Mouse (Mus musculus): Measurements from ENCODE around the gene P2ry2. TPM values are rescaled to one million over a fixed set of nuclear protein-coding genes. Genes with fewer than 3 reads are reported as not detected.
A peak's percentile ranks its signal among the peaks of the same experiment; 100 is the strongest.

P2ry2 gene
- polyA plus RNA-seq, 1 experiment: 0.82 TPM

DNA sequence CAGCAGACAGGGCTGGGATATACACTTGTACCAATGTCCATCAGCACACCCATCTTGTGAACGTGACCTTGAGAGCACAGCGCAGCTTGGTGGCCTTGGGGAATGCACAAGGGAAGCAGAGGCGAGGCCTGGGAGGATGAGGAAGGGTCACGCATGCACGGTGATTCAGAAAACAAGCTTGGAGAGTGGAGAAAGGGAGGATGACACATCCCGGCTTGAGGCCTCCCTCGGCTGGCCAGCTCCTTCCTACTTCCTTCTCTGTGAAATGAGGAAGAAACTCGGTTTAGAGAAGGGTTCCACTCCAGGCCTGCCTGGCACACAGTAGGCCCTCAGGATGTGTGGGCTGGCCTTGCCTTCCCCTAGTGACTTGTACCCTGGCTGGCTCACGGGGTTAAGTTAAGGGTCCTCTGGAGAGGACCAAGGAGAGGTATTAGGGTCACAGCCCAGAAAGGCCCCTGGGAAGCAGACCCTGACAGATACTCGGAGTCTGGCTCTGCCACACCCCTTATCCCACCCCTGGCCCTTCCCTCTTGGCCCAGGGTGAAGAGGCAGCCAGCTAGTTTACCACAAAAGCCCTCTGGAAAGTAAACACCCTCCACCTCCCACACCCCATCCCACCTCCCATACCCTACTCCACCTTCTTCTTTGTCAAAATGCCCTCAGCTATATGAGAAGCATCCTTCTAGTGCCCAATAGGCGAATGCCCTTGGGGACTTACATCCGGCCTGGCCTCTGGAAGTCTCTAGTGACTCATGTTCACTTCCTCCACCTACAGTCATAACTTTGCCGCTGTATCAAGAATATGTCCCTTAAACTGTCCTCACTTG is 38.3 kb upstream of the P2ry2 start:
- no peak for TF ChIP-seq POLR2A (IDR thresholded peaks at IDR 0.05; ENCODE audit: borderline replicate concordance, control insufficient read depth, low read depth, low read length)
- TF ChIP-seq CTCF (IDR thresholded peaks at IDR 0.05; ENCODE audit: control insufficient read depth, insufficient read depth, low read length): no peak
- WGBS: 36% methylated on average over 13 of the region's 13 CpGs
- no peak overlapping the region for H3K4me3 ChIP-seq (replicated peaks; ENCODE audit: control insufficient read depth, low read depth, low read length)
- peak overlapping the region; percentile 33 for H3K27ac ChIP-seq (ENCODE audit: control insufficient read depth, insufficient read depth, low read depth, low read length, poor library complexity)
- peaks cover 2% of the 10 kb centered on the region; the same call in 1 of the 2 replicates for H3K4me1 ChIP-seq (ENCODE audit: control insufficient read depth, insufficient read depth, low read length)

DNA sequence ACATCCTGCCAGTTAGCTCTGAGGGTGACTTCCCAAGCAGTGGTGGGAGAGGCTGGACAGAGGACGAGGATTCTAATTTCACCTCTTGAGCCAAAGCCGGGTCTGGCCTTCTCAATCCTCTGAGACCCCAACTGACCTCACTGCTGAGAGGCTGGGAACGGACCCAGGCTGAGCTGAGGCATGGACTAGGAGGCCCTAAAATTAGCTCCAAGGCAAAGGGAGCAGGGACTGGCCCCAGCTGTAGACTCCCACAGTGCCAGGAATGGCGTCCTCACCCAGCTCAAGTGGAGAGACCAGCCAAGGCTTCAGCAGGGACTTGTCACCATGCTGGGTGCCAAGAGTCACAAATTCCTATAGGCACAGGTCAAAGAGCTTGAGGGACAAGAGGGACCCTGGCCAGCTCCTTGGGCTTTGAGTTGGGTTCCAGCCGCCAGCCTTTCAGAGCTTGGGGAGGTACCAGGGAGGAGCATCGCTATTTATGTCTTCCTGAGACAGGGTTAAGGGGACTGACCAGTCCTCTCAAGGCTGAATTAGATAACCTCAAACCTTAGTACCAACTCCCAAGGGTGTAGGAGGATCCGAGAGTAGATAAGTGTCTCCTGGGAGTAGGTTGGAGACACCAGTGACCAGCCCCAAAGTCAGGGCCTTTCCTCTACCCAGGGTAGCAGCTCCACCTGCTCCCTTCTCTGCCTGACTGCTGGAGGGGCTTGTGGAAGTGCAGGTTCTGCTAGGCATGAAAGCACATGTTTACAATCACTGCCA is 36.8 kb upstream of the P2ry2 start:
- H3K27ac ChIP-seq (ENCODE audit: control insufficient read depth, insufficient read depth, low read depth, low read length, poor library complexity): peak overlapping the region; percentile 22; the same call in 1 of the 2 replicates
- TF ChIP-seq CTCF (IDR thresholded peaks at IDR 0.05; ENCODE audit: control insufficient read depth, insufficient read depth, low read length) (no peak), POLR2A (IDR thresholded peaks at IDR 0.05; ENCODE audit: borderline replicate concordance, control insufficient read depth, low read depth, low read length) (no peak)
- H3K4me1 ChIP-seq (ENCODE audit: control insufficient read depth, insufficient read depth, low read length): peaks cover 2% of the 10 kb centered on the region; the same call in 1 of the 2 replicates
- WGBS: 84% methylated on average over 7 of the region's 7 CpGs
- H3K4me3 ChIP-seq (replicated peaks; ENCODE audit: control insufficient read depth, low read depth, low read length): no peak overlapping the region

DNA sequence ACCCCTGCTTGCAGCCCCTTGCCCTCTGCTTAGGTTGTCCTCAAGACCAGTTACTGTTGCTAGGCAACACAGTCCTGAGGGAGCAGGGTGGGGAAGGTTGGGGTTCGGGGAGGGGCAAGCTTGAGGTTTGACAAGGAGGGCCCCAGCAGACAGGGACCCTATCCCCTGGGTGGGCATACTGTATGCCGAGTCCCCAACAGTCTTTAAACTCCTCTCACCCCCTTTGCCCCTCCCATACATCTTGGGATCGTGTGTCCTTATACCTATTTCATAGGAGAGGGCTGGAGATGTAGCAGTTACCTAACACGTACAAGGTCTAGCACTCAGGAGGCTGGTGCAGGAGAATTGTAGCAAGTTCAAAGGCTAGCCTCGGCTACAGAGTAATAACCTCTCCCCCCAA is 35.6 kb upstream of the P2ry2 start:
- Histone ChIP-seq H3K4me1 (ENCODE audit: control insufficient read depth, insufficient read depth, low read length) (peaks cover 2% of the 10 kb centered on the region; the same call in 1 of the 2 replicates), H3K27ac (ENCODE audit: control insufficient read depth, insufficient read depth, low read depth, low read length, poor library complexity) (no peak overlapping the region), H3K4me3 (replicated peaks; ENCODE audit: control insufficient read depth, low read depth, low read length) (no peak overlapping the region)
- TF ChIP-seq POLR2A (IDR thresholded peaks at IDR 0.05; ENCODE audit: borderline replicate concordance, control insufficient read depth, low read depth, low read length): no peak
- no peak for TF ChIP-seq CTCF (IDR thresholded peaks at IDR 0.05; ENCODE audit: control insufficient read depth, insufficient read depth, low read length)
- WGBS: 79% methylated on average over 5 of the region's 5 CpGs

DNA sequence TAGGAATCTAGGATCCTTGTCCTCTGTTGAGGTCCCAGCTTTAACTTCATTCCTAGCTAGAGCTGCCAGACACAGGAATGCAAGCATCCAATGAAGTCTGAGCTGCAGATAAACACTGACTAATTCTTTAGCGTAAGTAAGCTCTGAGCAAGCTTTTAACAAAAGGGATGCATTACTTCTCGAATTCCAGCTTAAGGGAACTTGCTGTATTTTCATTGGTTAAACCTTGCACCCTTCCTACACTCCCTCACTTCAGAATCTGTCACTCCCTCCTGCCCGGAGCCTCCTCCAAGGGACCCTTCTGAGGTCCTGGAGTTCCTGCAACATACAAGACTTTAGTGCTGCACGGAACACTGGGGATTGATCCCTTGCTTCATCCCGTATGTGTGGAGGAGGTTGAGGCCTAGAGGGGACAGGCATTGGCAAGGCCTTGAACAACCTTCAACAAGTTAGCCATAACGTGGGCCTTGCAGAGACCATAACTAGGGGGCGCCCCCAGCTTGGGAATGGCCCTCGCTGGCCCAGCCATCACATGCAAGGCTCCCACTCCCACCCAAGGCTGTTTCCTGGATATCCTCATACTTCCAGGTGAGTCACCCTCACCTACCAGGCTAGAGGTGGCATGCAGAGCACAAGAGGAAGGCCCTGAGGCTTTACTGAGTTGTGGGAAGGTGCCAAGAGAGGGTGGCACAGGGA is 31.3 kb upstream of the P2ry2 start:
- no peak overlapping the region for H3K4me3 ChIP-seq (replicated peaks; ENCODE audit: control insufficient read depth, low read depth, low read length)
- peaks cover 13% of the 10 kb centered on the region for H3K4me1 ChIP-seq (ENCODE audit: control insufficient read depth, insufficient read depth, low read length)
- TF ChIP-seq CTCF (IDR thresholded peaks at IDR 0.05; ENCODE audit: control insufficient read depth, insufficient read depth, low read length): peak; percentile 22; the same call in 1 of the 2 replicates
- no peak for TF ChIP-seq POLR2A (IDR thresholded peaks at IDR 0.05; ENCODE audit: borderline replicate concordance, control insufficient read depth, low read depth, low read length)
- no peak overlapping the region for H3K27ac ChIP-seq (ENCODE audit: control insufficient read depth, insufficient read depth, low read depth, low read length, poor library complexity)
- WGBS: 76% methylated on average over 8 of the region's 8 CpGs

DNA sequence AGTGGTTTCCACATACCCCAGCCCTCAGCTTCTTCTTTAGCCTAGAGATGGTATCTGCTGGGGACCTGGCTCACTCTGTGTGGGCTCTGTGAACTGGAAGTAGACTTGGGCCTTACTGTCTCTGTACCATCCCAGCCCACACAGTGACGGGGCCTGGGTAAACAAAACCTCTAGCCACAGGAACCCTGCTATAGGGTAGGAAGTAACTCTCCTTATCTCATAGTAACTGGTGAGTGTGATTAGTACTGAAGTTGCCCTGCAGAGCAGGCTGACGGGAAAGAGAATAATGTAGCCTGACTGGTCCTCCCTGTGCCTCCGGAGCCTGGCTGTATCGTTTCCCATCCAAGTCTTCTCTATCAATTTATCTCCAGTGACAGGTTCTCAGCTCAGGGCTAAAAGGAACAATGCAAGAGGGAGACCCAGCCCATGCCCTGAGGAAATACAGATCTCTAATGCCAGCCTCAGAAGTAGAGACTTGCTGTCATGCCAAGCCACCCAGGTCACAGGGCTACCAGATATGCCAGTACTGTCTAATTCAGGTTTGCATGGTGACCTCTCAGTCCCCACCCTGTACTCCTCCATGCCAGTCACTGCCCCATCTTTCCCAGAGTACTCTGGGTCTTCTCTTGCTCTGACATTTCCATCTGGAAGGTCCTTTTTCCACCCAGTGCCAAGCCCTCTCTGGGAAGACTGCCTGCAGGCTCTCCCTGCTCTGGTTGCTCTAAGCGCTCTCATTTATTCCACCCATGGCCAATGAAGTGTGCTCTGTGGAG is 29.5 kb upstream of the P2ry2 start:
- H3K27ac ChIP-seq (ENCODE audit: control insufficient read depth, insufficient read depth, low read depth, low read length, poor library complexity): peak overlapping the region; percentile 47
- no peak overlapping the region for H3K4me3 ChIP-seq (replicated peaks; ENCODE audit: control insufficient read depth, low read depth, low read length)
- 29% methylated on average over 5 of the region's 5 CpGs for WGBS
- TF ChIP-seq POLR2A (IDR thresholded peaks at IDR 0.05; ENCODE audit: borderline replicate concordance, control insufficient read depth, low read depth, low read length): no peak
- TF ChIP-seq CTCF (IDR thresholded peaks at IDR 0.05; ENCODE audit: control insufficient read depth, insufficient read depth, low read length): no peak
- H3K4me1 ChIP-seq (ENCODE audit: control insufficient read depth, insufficient read depth, low read length): peaks cover 13% of the 10 kb centered on the region

DNA sequence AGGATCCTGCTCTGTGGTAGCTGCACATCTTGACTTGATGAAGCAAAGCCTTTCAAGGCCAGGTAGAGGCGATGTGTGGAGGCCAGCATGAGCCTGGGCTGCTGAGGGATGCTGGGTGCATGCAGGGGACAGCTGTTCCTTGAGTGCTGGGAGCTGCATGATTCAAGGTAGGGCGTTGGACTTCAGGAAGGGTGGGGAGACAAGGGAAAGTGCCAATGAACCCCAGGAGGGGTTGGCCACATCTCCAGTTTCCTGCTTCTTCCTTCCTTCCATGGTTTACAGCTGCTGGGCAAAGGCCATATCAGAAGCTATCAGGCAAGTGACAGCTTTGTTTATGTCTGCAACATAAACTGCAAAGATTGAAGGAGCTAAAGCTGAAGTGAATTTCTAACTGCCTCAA is 28.9 kb upstream of the P2ry2 start:
- no peak for TF ChIP-seq POLR2A (IDR thresholded peaks at IDR 0.05; ENCODE audit: borderline replicate concordance, control insufficient read depth, low read depth, low read length)
- no peak for TF ChIP-seq CTCF (IDR thresholded peaks at IDR 0.05; ENCODE audit: control insufficient read depth, insufficient read depth, low read length)
- Histone ChIP-seq H3K4me3 (replicated peaks; ENCODE audit: control insufficient read depth, low read depth, low read length) (no peak overlapping the region), H3K4me1 (ENCODE audit: control insufficient read depth, insufficient read depth, low read length) (peaks cover 13% of the 10 kb centered on the region), H3K27ac (ENCODE audit: control insufficient read depth, insufficient read depth, low read depth, low read length, poor library complexity) (peak overlapping the region; percentile 64)
- 31% methylated on average over 2 of the region's 2 CpGs for WGBS

DNA sequence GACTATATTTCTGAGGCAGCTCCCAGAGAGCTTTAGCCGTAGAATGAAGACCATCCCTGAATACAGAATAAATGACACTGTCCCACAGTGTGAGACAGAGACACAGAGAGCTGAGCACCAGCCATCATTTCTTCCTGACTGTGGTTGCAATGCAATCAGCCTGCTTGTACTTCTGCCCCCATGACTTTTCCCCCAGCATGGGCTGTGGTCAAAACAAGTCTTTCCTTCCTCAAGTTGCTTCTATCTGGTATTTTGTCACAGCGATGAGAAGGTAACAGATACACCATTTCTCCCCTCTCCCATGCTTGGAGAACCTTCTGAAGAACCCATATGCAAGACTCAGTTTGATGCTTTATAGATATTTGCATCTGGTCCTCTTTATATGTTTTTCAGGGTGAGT is 20.7 kb upstream of the P2ry2 start:
- H3K4me1 ChIP-seq (ENCODE audit: control insufficient read depth, insufficient read depth, low read length): peaks cover 4% of the 10 kb centered on the region
- TF ChIP-seq CTCF (IDR thresholded peaks at IDR 0.05; ENCODE audit: control insufficient read depth, insufficient read depth, low read length): no peak
- TF ChIP-seq POLR2A (IDR thresholded peaks at IDR 0.05; ENCODE audit: borderline replicate concordance, control insufficient read depth, low read depth, low read length): no peak
- H3K4me3 ChIP-seq (replicated peaks; ENCODE audit: control insufficient read depth, low read depth, low read length): no peak overlapping the region
- WGBS: 18% methylated on average over 2 of the region's 2 CpGs
- H3K27ac ChIP-seq (ENCODE audit: control insufficient read depth, insufficient read depth, low read depth, low read length, poor library complexity): peak overlapping the region; percentile 17; the same call in 1 of the 2 replicates
